Mouse (Mus musculus): ENCODE measurements around the gene Sorbs1.

DNA sequence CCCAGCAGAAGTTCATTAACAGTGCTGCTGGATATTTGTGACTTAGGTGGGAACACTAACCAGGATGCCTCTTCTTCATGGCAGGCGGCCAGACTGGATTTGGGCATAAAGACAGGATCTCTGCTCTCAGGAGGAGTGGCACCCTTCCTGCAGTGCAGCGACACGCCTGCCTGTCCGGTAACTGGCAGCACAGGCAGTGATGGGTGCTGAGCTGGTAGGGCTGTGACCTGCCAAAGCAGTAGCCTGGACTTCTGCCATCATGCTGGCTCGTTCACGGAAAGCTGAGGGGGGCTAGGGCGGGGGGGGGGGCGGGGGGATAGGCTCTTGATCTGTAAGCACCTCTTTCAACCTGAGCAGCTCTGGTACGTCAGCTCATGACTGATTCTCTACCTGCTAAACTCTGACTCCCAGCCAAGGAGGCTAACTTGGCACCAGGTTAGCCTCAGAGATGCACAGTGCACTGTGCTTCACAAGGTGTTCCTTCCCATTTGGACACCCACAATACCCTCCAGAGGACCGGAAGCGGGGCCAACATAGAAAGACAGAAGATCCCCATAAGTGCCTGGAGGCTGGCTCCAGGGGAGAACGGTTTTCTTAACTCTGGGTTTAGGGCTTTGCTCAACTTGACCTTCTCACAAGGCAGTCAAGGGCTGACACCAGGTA, 151.2 kb downstream of the Sorbs1 start:
- TF ChIP-seq CTCF (IDR thresholded peaks at IDR 0.05; ENCODE audit: low read depth, low read length) (no peak), POLR2A (IDR thresholded peaks at IDR 0.05; ENCODE audit: borderline replicate concordance, low read depth, low read length) (no peak)

Data from bone marrow macrophage, adult 2 months (primary cell).